Mouse (Mus musculus): ENCODE data around the gene Elp5. TPM values are rescaled to one million over a fixed set of nuclear protein-coding genes. Genes with fewer than 3 reads are reported as not detected.
A peak's percentile ranks its signal among the peaks of the same experiment; 100 is the strongest.
"Not testable (repeated sequence)": the region's sequence is repeated elsewhere in the genome, so short reads cannot be mapped to it uniquely, and the experiment has no call there.

Elp5 gene
- polyA plus RNA-seq, 1 experiment from 2014 or later, result 159 TPM

- Histone ChIP-seq H3K36me3 (replicated peaks) (no peaks in the 10 kb centered on the region), H3K4me1 (peaks cover 42% of the 10 kb centered on the region), H3K9me3 (no peaks in the 10 kb centered on the region), H3K27ac (no peak overlapping the region), H3K4me3 (no peak overlapping the region), H3K27me3 (ENCODE audit: poor library complexity, severe bottlenecking) (peaks cover 42% of the 10 kb centered on the region)
- 80% methylated on average over 4 of the region's 4 CpGs for WGBS
- no peak for DNase-seq (ENCODE audit: extremely low spot score, low spot score)
These were observed 49.3 kb downstream of the Elp5 start for GRCm38 (mm10) chr11:69933066-69933465.

- H3K36me3 ChIP-seq (replicated peaks), result no peaks in the 10 kb centered on the region
- no peak for DNase-seq (ENCODE audit: extremely low spot score, low spot score)
- H3K27me3 ChIP-seq (ENCODE audit: poor library complexity, severe bottlenecking), result peaks cover 34% of the 10 kb centered on the region
- peaks cover 36% of the 10 kb centered on the region for H3K4me1 ChIP-seq
- WGBS, result 53% methylated on average over 3 of the region's 3 CpGs
- H3K27ac ChIP-seq, result no peak overlapping the region
- no peaks in the 10 kb centered on the region for H3K9me3 ChIP-seq
- H3K4me3 ChIP-seq, result no peak overlapping the region
These were observed 50.1 kb downstream of the Elp5 start for GRCm38 (mm10) chr11:69932254-69932653.

GRCm38 (mm10) chr11:69931769-69932168 lies 50.5 kb downstream of the Elp5 start:
- 78% methylated on average over 8 of the region's 8 CpGs for WGBS
- DNase-seq (ENCODE audit: extremely low spot score, low spot score), result no peak
- Histone ChIP-seq H3K36me3 (replicated peaks) (no peaks in the 10 kb centered on the region), H3K4me1 (peaks cover 31% of the 10 kb centered on the region), H3K27ac (no peak overlapping the region), H3K27me3 (ENCODE audit: poor library complexity, severe bottlenecking) (peaks cover 29% of the 10 kb centered on the region), H3K4me3 (no peak overlapping the region), H3K9me3 (no peaks in the 10 kb centered on the region)

- Histone ChIP-seq H3K4me1 (peaks cover 24% of the 10 kb centered on the region), H3K9me3 (no peaks in the 10 kb centered on the region), H3K36me3 (replicated peaks) (no peaks in the 10 kb centered on the region), H3K27ac (no peak overlapping the region), H3K27me3 (ENCODE audit: poor library complexity, severe bottlenecking) (peaks cover 22% of the 10 kb centered on the region), H3K4me3 (no peak overlapping the region)
- no peak for DNase-seq (ENCODE audit: extremely low spot score, low spot score)
- WGBS, result 63% methylated on average over 3 of the region's 3 CpGs
These were observed 51.3 kb downstream of the Elp5 start for GRCm38 (mm10) chr11:69930967-69931537.

- not testable (repeated sequence) for H3K36me3 ChIP-seq (replicated peaks); H3K27ac ChIP-seq; H3K4me3 ChIP-seq; DNase-seq (ENCODE audit: extremely low spot score, low spot score); H3K9me3 ChIP-seq
- WGBS, result 92% methylated on average over 8 of the region's 8 CpGs
- Histone ChIP-seq H3K4me1 (peaks cover 15% of the 10 kb centered on the region), H3K27me3 (ENCODE audit: poor library complexity, severe bottlenecking) (peaks cover 13% of the 10 kb centered on the region)
These were observed 52.1 kb downstream of the Elp5 start for GRCm38 (mm10) chr11:69930176-69930575.

- H3K36me3 ChIP-seq (replicated peaks), result no peaks in the 10 kb centered on the region
- WGBS, result 91% methylated on average over 4 of the region's 4 CpGs
- H3K27ac ChIP-seq, result no peak overlapping the region
These were observed 52.6 kb downstream of the Elp5 start for GRCm38 (mm10) chr11:69929712-69930111.

GRCm38 (mm10) chr11:69927501-69927900 lies 54.8 kb downstream of the Elp5 start:
- peaks cover 6% of the 10 kb centered on the region for H3K4me1 ChIP-seq

More at GRCm38 (mm10) chr11:69929712-69930111, 52.6 kb downstream of the Elp5 start:
- Histone ChIP-seq H3K4me3 (no peak overlapping the region), H3K27me3 (ENCODE audit: poor library complexity, severe bottlenecking) (peaks cover 8% of the 10 kb centered on the region), H3K9me3 (no peaks in the 10 kb centered on the region), H3K4me1 (peaks cover 10% of the 10 kb centered on the region)
- DNase-seq (ENCODE audit: extremely low spot score, low spot score), result no peak

GRCm38 (mm10) chr11:69922796-69923195 lies 59.5 kb downstream of the Elp5 start:
- peaks cover 20% of the 10 kb centered on the region for H3K36me3 ChIP-seq (replicated peaks)
- no peak for DNase-seq (ENCODE audit: extremely low spot score, low spot score)
- peak overlapping the region; percentile 99 for H3K4me3 ChIP-seq
- H3K4me1 ChIP-seq, result peaks cover 31% of the 10 kb centered on the region
- H3K27me3 ChIP-seq (ENCODE audit: poor library complexity, severe bottlenecking), result no peaks in the 10 kb centered on the region
- 66% methylated on average over 3 of the region's 3 CpGs for WGBS
- no peaks in the 10 kb centered on the region for H3K9me3 ChIP-seq
- peak overlapping the region; percentile 99 for H3K27ac ChIP-seq

More at GRCm38 (mm10) chr11:69927501-69927900, 54.8 kb downstream of the Elp5 start:
- no peaks in the 10 kb centered on the region for H3K36me3 ChIP-seq (replicated peaks)
- H3K27ac ChIP-seq, result no peak overlapping the region
- no peaks in the 10 kb centered on the region for H3K27me3 ChIP-seq (ENCODE audit: poor library complexity, severe bottlenecking)
- 97% methylated on average over 2 of the region's 2 CpGs for WGBS
- H3K9me3 ChIP-seq, result no peaks in the 10 kb centered on the region
- H3K4me3 ChIP-seq, result no peak overlapping the region
- DNase-seq (ENCODE audit: extremely low spot score, low spot score), result no peak

- 3% methylated on average over 12 of the region's 12 CpGs for WGBS
- peak overlapping the region; percentile 99 for H3K27ac ChIP-seq
- DNase-seq (ENCODE audit: extremely low spot score, low spot score), result no peak
- peaks cover 26% of the 10 kb centered on the region for H3K36me3 ChIP-seq (replicated peaks)
- H3K4me3 ChIP-seq, result peak overlapping the region; percentile 99
- peaks cover 35% of the 10 kb centered on the region for H3K4me1 ChIP-seq
- H3K9me3 ChIP-seq, result no peaks in the 10 kb centered on the region
- H3K27me3 ChIP-seq (ENCODE audit: poor library complexity, severe bottlenecking), result no peaks in the 10 kb centered on the region
These were observed 60.1 kb downstream of the Elp5 start for GRCm38 (mm10) chr11:69922012-69922756.

- Histone ChIP-seq H3K9me3 (no peaks in the 10 kb centered on the region), H3K4me1 (peaks cover 44% of the 10 kb centered on the region), H3K4me3 (peak within 1 kb of the TSS; percentile 99), H3K27ac (peak within 1 kb of the TSS; percentile 99), H3K36me3 (replicated peaks) (peaks cover 35% of the 10 kb centered on the region), H3K27me3 (ENCODE audit: poor library complexity, severe bottlenecking) (no peaks in the 10 kb centered on the region)
- WGBS, result under 1% methylated on average over 78 of the region's 78 CpGs
- peak; percentile 100 for DNase-seq (ENCODE audit: extremely low spot score, low spot score)
These were observed 61.0 kb downstream of the Elp5 start, which contains the start of gene Eif5a for GRCm38 (mm10) chr11:69921114-69922011. TSS of gene Eif5a (minus strand) at chr11:69921958.

GRCm38 (mm10) chr11:69920266-69921031 lies 61.9 kb downstream of the Elp5 start:
- peak overlapping the region; percentile 99 for H3K4me3 ChIP-seq
- no peaks in the 10 kb centered on the region for H3K9me3 ChIP-seq
- H3K36me3 ChIP-seq (replicated peaks), result peaks cover 44% of the 10 kb centered on the region
- WGBS, result under 1% methylated on average over 64 of the region's 65 CpGs
- H3K27me3 ChIP-seq (ENCODE audit: poor library complexity, severe bottlenecking), result no peaks in the 10 kb centered on the region
- DNase-seq (ENCODE audit: extremely low spot score, low spot score), result peak; percentile 70
- H3K27ac ChIP-seq, result peak overlapping the region; percentile 99
- peaks cover 53% of the 10 kb centered on the region for H3K4me1 ChIP-seq

- Histone ChIP-seq H3K27me3 (ENCODE audit: poor library complexity, severe bottlenecking) (no peaks in the 10 kb centered on the region), H3K9me3 (no peaks in the 10 kb centered on the region), H3K27ac (peak overlapping the region; percentile 99), H3K4me1 (peaks cover 60% of the 10 kb centered on the region), H3K36me3 (replicated peaks) (peaks cover 51% of the 10 kb centered on the region), H3K4me3 (peak overlapping the region; percentile 99)
- WGBS, result 1% methylated on average over 17 of the region's 17 CpGs
- peak; percentile 62 for DNase-seq (ENCODE audit: extremely low spot score, low spot score)
These were observed 62.6 kb downstream of the Elp5 start for GRCm38 (mm10) chr11:69919661-69920265.

Measured in forebrain, embryonic 10.5 days (tissue).